Mouse (Mus musculus) embryo, embryonic 11.5 days (tissue): Measurements from ENCODE around the gene Ttc7.

ENCODE experiments used
- DNase-seq: peaks from one replicate; pipeline ENCODE4 v3.0.0-alpha.2; 2012; ENCODE audit warnings: low read depth, low spot score

The Ttc7 gene

DNA sequence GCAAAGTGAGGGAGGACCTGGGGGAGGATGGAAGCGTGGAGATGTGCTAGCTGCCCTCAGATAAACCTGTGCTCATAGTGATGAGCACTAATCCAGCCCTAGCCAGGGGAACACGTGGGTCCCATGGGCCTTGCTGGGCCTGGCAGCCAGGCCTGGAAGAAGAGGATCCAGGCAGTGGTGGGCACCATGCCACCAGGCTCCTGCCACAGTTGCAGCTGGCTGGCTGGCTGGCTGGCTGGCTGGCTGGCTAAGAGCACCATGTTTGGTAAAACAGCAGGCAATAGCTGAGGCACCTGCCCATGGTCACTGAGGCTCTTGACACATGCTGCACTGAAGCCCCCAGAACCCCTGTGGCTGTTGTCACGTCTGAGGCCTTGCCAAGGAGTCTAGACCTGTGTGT is 85.0 kb downstream of the Ttc7 start:
- no peak for DNase-seq

DNA sequence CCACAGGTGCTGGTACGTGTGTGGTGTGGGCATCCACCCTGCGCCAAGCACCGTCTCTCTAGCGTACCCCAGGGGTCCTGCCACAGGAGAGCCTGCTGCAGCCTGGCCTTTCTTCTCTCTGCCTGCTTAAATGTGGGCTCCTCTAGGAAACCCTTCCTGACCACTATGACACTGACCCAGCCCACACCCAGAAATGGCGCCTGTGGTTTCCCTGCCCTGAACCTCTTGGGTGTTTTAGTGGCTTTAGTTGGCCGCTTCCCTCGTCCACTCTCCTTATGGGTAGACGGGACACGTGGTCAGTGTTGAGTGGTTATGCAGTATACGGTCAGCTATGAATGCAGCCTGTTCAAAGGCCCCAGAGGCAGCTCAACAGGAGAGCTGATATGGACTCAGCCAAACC is 85.8 kb downstream of the Ttc7 start:
- no peak for DNase-seq

DNA sequence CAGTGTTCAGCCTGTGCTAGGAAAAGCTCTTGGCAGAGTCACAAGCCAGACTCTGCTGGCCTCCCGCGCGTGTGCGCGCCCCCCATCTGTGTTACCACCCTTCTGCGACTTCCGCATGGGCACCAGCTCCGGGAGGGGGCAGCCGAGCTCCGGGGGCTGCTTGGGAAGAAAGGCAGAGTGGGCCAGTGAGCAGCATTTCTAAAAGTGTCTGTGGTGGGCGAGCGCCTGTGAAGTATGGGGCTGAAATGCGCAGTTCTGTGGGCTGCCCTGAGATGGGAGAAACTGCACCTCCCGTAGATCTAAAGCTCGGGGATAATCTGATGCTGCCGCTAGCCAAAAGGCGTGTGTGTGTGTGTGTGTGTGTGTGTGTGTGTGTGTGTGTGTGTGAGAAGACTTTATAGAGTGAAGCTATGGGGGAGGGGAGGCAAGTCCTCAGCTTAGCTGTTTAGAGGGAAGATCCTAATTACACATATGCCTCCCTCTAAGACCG is 86.6 kb downstream of the Ttc7 start:
- no peak for DNase-seq

DNA sequence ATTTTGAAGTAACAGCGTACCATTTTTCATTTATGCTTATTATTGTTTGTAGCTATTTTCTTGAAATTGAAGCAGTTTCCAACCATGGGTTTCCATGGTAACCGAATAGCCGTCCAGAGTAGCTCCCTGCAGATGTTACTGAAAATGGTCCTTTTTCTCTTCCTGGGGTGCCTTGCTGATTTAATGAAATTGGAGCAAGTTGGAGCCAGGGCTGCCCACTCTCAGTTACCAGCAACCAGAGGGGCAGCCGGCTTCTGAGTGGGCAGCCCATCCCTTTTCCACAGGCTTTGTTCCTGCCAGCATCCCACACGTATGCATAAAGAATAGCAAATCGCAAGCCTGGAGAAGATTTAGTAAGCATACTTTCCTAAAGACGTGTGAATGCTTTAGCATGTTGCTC is 89.5 kb downstream of the Ttc7 start:
- no peak for DNase-seq

DNA sequence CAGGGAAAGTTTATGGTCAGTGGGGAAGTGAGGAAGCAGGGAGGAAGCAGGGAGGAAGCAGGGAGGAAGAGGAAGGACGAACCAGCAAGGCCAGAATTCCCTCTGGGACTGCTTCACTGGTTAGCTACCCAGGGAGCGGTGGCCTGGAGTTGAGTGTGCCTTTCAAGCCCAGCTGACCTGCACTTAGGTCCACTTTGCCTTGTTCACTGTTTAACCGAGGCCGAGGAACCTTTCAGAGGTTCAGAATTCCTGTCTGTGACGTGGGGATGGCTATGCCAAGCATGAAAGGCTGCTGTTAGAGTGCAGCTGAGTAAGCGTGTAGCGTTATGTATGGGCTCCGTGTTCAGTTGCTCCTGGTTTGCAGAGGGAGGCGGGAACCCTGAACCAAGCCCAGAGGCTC is 90.6 kb downstream of the Ttc7 start:
- DNase-seq = no peak

DNA sequence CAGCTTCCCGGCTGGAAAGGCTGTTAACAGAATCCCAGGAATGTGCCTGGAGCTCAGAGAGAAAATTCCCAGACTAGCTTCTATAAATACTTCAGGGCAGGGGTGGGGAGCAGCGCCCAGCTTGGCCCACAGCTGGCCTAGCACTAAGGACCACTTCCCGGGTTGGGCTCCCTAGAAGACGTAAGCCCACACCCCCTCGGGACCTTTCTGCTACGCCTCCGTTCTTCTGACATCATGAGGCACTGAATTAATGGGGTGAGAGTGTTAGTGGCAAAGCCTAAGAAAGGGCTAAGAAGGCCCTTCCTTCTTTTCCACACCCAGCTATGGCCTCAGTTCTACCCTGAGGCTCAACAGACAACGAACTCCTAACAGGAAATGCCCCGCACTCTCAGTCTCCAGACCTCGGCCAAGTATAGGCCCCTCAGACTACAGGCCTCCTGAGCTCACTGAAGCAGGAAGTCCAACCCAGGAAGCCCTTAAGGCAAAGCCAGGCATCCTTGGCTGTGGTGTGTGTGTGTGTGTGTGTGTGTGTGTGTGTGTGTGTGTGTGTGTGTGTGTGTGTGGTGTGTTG is 93.3 kb downstream of the Ttc7 start:
- no peak for DNase-seq

DNA sequence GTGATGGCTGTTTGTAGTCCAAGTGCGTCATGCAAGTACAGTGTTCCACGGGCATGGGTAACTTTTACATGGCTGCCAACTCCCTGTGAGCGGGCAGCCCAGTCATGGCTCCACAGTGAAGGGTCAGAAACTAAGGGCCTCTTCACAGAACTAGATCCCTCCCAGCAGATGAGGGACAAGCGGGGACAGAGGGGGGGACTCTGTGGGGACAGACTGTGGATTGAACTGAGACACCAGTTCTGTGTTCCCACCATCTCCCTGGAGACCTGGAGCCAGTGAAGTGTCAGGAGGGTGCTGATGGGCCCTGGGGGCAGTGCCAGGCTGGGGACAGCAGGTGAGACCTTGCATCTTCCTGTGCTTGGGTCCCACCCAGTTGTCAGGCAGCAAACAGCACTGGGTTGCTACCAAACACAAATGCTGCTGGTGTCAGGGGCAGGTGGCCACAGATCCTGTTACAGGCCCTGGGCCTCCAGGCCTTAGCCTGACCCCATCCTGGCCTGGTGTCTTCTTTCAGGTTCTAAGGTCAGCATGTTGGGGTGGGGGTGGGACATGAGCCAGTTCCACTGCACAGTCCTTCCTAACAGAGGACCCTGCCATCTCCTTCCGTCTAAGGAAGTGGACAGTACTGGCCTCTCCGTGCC is 94.3 kb downstream of the Ttc7 start:
- no peak for DNase-seq

DNA sequence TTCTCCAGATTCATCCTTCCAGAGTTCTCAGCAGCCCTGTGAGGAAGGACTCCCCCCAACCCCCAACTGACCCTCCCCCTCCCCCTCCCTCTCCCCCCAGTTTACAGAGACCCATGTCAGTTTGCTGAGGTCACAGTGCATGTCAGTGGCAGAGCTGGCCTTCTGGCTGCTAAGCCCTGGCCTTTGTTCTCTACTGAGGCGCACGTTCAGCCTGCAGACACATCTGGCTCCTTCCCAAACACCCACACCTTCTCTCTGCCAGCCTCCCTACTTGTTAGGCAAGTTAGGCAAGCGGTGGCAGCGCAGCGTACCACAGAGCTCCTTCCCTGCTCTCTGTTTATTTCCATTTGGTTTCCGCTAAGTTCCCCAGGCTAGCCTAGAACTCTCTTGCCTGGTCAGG is 94.8 kb downstream of the Ttc7 start:
- DNase-seq = no peak

DNA sequence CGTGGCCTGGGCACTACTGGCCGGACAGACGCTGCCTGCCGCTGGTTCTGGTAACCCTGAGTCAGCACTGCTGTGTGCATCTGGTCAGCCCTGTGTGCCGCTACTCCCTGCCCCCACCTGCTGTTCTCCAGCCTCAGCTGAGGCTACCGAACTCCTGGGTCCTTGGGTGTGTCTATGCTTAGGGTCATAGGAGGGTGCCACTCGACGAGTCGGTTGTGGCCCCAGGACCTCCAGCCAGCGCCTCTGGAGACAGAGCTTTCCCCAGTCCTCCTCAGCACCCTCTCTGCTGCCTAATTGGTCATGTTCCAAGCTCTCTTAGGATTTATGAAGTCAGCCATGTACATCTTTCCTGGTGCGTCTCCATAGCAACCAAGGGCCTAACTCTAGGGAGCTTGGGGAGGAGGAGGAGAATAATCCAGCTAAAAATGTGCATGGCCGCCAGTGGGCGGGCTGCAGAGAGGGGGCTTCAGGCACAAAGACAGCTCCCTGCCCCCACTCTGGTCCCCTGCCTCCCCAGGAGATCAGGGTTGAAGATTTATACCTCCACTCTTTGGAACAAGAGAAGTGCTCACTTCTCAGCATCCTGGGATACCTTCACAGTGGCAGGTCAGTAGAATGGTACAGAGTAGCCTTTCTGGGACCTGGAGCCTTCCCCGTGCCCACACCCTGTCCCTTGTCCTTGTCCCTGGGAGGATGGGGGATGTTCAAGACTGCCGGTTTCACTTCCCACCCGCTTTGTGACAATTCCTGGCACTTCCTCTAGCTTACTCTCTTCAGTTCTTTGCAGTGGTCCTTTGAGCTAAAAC is 95.9 kb downstream of the Ttc7 start:
- DNase-seq = no peak

DNA sequence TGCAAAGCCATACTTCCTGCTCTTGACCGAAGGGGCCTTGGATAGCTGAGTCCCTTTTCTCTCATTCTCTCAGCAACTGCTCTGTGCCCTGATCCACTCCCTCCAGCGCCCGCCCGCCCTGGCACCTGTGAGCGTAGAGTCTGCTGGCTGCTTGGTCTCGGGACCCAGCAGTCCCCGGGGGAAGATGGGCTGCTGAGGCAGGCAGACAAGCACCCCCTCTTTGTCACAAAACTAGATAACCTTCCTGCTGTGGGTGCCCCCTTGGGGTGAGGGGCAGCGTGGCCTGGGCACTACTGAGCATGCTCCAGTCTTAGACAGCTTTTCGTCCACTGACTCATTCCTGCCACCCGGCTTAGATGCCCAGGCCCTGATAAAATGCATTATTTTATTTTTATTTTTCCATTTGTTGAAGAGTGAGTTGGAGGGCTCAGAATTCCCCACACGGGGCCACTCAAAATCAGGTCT is 96.5 kb downstream of the Ttc7 start:
- no peak for DNase-seq

DNA sequence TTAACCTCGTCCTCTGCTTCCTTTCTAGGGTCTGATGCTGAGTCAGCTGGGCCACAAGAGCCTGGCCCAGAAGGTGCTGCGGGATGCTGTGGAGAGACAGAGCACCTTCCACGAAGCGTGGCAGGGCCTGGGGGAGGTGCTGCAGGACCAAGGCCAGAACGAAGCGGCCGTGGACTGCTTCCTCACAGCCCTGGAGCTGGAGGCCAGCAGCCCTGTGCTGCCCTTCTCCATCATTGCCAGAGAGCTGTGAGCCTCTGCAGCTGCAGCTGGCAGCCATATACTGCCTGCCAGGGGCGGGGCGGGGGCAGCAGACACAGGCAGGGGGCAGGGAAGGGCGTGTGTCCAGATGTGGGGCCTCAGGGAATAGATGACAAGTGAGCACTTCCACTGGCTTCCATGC is 97.1 kb downstream of the Ttc7 start:
- no peak for DNase-seq

DNA sequence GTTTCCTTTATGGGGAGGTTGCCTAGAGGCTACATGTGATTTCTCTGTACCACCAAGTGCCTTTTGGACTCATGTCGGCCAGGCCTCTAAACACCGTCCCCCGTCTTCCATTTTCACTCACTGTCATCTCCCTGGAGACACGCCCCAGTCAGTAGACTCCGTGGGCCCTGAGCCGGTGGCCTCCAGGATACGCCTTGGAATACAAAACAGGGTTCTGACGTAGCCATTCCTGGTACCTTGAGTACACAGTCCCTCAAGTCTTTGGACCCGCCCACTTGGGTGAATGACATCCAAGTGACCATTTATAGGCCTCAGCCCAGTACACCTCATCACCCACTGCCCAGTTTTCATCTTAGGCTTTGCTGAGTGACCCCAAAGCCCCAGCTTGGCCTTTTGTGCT is 98.0 kb downstream of the Ttc7 start:
- no peak for DNase-seq

DNA sequence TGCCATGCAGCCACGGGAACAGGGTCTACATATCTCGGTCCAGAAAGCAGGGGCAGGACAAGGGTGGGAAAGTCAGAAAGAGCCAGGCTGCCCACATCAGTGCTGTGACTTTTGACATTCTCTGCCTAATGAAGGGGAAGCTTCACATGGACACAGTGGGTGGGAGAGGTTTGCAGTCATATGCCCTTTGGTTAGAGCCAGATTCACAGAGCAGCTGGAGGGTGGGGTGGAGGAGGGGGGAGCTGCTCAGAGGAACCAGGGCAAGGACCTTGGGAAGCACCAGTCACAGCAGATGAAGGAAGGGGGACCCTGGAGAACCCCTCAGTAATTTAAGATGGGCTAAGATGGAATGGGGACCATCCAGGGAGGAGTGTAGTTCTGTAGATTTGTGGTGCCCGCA is 103.1 kb downstream of the Ttc7 start:
- no peak for DNase-seq

DNA sequence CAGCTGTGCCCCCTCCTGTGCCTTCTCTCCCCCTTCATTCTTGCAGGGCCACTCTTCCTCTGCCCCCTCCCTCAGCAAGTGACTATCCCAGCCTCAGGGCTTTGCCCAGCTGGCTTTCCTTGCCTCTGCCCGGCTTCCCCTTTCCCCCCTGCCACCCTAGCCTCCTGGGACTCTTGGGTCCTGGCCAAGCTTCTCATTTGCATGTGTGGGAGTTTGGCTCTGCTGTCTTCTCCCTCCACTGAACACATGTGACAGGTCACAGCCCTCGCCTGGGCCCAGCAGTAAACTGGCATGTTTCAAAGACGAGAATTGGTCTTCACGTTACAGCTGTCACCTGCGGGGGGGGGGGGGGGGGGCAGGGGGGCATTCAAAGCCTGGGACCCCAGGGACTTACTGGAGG is 104.4 kb downstream of the Ttc7 start:
- no peak for DNase-seq

DNA sequence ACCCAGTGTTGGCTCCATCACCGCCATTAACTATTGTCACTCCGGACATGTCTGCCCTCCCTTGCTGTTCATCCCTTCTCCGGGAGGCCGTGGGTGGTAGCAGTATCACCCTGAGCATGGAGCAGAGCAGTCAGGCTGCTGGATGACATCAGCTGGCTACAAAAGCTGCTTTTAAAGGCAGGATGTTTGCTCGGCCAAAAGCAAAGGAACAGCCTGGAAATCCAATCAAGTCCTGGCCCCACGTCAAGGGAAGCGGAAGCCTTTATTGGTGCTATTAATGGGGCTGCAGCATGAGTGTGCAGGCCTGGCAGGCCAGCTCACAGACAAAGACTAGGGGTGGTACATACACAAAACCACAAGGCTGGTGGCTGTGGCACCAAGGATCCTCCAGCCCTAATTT is 108.6 kb downstream of the Ttc7 start:
- no peak for DNase-seq

DNA sequence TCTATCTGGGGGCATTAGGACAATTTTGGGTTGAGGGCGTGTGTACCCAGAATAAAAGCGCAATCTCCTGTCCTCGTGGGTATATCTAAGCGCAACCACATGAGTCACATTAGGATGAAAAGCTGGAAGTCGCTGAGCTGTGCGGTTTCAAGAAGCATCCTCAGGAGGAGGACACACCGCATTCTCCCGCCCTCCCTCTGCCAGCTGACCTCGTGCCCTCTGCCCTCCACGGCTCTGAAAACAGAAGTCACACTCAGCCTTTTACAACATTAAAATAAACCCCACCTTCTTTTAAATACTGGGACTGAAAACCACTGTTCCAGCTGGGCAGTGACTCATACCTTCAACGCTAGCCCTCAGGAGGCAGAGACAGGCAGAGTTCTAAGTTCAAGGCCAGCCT is 114.4 kb downstream of the Ttc7 start:
- DNase-seq = no peak

DNA sequence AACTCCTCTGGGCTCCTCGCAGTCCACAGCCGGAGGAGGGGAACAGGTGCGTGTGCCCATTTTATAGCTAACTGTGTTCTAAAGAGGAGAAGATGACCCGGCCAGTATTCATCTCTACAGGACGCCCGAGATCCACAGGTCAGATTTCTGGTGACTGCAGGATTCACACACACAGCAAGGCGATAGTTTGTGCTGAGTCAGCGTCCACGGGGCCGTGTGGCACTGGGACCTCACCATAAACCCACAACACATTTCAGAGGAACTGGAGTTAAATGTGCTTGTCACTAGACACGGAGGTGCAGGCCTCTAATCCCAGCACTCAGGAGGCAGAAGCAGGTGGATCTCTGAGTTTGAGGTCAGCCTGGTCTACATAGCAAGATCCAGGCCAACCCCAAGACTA is 119.8 kb downstream of the Ttc7 start:
- no peak for DNase-seq

DNA sequence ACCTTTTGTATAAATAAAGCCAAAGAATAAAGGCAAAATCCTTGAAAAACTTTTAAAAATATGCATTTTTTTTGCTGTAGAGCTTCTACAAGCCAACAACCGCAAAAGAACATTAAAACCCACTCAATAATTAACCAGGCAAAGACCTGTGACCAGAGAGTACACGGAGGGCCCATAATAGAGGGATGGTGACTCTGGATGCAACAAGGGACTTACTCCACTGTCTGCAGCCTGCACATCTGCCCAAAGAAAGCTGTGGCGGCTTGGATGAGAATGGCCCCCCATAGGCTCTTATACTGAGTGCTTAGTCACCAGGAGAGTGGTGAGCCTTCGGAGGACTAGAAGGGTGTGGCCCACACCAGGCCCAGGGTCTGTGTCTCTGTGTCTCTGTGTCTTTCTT is 120.8 kb downstream of the Ttc7 start:
- no peak for DNase-seq

DNA sequence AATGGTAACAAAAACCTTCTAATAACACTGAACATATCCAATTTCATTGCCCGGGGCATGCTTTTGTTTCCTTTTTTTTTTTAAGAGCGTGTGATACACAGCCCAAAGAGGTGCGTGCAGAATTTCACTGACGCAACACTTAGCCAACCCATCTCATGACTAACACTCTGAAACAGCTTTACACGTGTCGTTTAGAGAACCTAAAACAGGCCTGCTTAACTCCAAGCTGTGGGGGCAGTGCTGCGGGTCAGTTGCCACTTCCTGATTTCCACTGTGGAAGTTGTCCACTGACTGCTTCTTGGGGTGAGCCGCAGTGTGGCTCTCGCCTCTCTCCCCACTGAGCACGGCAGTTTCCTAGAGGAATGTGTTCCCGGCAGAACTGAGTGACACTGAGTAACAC is 122.9 kb downstream of the Ttc7 start:
- no peak for DNase-seq

DNA sequence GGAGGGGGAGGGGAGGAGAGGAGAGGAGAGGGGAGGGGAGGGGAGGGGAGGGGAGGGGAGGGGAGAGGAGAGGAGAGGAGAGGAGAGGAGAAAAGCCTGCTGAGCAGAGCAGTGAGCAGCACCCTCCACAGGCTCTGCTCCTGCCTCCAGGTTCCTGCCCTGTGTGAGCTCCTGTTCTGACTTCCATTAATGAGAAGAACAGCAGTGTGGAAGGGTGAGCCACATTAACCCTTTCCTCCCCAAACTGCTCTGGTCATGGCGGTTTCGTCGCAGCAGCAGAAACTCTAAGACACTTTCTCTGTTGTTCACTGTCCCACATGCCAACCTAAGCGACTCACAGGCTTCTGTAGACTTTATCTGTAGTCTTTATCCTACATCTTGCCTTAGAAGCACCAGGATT is 124.0 kb downstream of the Ttc7 start:
- DNase-seq = no peak

DNA sequence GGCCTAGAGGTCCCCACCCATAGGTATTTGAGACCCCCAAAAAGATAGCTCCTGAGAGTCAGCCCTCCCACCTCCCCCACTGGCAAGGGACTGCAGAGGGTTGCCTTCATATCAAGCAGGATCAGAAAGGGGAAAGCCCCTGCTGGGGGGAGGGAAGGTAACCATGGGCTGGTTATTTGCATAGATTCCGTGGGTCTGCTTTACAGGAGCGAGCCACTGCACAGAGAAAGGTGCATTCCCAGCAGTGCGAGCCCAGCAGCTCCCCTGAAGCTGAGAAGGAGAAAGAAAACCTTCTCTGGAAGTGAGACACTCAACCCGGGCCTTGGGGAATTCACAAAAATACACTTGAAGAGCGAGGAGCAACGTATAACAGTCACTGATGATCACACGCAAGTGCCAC is 135.4 kb downstream of the Ttc7 start:
- DNase-seq = no peak

DNA sequence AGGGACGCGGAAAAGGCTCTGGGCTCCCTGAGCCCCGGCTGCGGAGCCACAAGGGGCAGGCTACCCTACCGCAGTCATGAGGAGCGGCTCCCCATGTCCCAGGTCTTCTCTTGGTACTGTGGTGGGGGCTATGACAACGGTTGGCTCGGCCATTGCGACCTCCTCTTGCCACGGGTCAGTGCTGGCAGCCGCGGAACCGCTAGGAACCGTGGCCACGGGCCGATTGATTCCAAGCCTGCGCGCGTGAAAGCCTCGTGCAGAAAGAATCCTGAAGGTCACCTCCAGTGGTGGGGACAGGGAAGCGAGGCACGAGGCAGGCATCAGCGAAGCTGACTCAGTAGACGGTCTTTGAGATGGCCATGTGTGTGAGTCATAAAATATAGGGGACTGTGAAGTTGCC is 144.8 kb downstream of the Ttc7 start, which contains the start of gene Stpg4:
Gene Stpg4, minus strand, starts transcription at position 231 of the 400 bp plus-strand sequence.
- no peak for DNase-seq

DNA sequence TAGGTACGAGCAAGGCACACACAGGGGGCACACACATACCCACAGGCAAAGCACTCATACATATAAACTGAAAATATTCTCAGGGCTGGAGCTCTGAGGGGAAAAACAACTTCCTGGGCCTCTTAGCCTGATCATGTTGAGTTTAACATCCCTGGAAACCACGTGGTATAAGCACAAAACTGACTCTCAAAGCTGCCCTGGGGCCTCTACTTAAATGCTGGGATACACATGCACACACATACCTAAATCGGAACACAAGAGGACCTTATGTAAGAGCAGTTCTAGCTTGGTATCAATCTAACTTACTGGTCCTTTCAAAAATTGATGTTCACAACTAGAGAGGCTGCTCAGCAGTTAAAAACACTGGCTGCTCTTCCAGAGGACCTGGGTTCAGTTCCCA is 146.7 kb downstream of the Ttc7 start:
- DNase-seq = no peak
